Mouse (Mus musculus): ENCODE measurements around the gene Rfx4. TPM values are rescaled to one million over a fixed set of nuclear protein-coding genes. Genes with fewer than 3 reads are reported as not detected.

Rfx4 gene
- polyA plus RNA-seq, 1 experiment = not detected

DNA sequence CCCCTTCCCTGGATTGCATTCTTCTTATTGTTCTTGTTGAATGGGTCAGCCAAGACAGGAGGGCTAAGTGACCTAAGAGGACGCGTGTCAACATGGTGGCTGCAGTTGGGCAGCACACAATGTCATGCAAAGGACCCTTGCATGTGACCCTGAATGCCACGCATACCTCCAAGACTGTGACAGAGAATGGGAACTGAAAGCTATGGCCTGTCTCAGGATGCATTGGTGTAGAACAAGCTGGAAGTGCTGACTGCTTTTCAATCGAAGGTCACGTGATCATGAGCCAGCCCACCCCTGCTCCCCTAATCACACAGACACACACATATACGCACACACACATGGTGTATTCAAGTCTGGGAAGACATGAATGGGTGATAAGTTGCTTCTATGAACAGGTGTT lies 107.6 kb downstream of the Rfx4 start:
- Histone ChIP-seq H3K4me3 (replicated peaks) (no peak overlapping the region), H3K36me3 (ENCODE audit: control insufficient read depth) (no peaks in the 10 kb centered on the region), H3K9me3 (ENCODE audit: control insufficient read depth, low read length) (no peaks in the 10 kb centered on the region), H3K4me1 (ENCODE audit: control insufficient read depth) (no peaks in the 10 kb centered on the region), H3K27me3 (ENCODE audit: control insufficient read depth) (no peaks in the 10 kb centered on the region)
- TF ChIP-seq TAL1 (IDR thresholded peaks at IDR 0.05; ENCODE audit: low read length) (no peak), GATA1 (IDR thresholded peaks at IDR 0.05; ENCODE audit: low read length) (no peak)

DNA sequence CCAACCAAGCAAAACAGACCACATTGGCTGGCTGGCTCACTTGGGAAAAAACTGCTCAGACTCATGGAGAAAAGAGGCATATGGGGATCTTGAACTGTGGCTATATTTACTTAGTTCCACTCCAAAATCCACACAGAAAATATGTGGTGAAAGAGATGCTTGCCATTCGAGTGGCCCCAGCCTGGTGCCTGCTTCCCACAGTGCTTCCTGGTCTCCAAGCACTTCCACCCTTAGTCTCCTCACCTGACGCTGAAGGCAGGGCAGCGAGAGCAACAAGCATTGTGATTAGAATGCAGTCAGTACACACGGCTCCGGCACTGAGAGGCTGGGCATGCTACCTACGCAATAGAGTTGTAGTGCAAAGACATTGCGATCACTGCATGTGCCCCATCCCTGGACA lies 111.7 kb downstream of the Rfx4 start:
- Histone ChIP-seq H3K9me3 (ENCODE audit: control insufficient read depth, low read length) (no peaks in the 10 kb centered on the region), H3K27me3 (ENCODE audit: control insufficient read depth) (no peaks in the 10 kb centered on the region), H3K4me3 (replicated peaks) (no peak overlapping the region), H3K4me1 (ENCODE audit: control insufficient read depth) (no peaks in the 10 kb centered on the region), H3K36me3 (ENCODE audit: control insufficient read depth) (no peaks in the 10 kb centered on the region)
- TF ChIP-seq TAL1 (IDR thresholded peaks at IDR 0.05; ENCODE audit: low read length) (no peak), GATA1 (IDR thresholded peaks at IDR 0.05; ENCODE audit: low read length) (no peak)

DNA sequence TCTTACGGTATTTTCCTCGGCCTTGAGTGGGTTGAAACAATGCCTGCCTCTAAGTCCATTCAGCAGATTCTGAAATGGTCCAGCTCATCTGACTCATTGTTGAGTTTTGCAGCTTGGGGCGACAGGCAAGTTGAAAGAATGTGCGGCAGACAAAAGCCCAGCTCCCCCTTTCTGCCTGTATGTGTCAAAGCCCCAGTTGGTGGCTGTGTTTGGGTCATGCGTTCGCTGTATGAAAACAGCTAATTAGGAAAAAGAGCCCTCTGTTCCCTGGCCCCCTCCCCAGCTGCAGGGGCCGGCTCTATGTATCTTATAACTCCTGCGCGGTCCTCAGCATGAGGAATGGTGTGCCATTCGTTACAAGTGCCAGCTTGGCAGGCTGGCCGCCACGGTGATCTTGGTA lies 115.4 kb downstream of the Rfx4 start:
- Histone ChIP-seq H3K9me3 (ENCODE audit: control insufficient read depth, low read length) (no peaks in the 10 kb centered on the region), H3K27me3 (ENCODE audit: control insufficient read depth) (no peaks in the 10 kb centered on the region), H3K4me3 (replicated peaks) (no peak overlapping the region), H3K36me3 (ENCODE audit: control insufficient read depth) (no peaks in the 10 kb centered on the region), H3K4me1 (ENCODE audit: control insufficient read depth) (no peaks in the 10 kb centered on the region)
- TF ChIP-seq TAL1 (IDR thresholded peaks at IDR 0.05; ENCODE audit: low read length) (no peak), GATA1 (IDR thresholded peaks at IDR 0.05; ENCODE audit: low read length) (0 out of 2 replicates have a peak, but pooled peaks have one; percentile 3)

DNA sequence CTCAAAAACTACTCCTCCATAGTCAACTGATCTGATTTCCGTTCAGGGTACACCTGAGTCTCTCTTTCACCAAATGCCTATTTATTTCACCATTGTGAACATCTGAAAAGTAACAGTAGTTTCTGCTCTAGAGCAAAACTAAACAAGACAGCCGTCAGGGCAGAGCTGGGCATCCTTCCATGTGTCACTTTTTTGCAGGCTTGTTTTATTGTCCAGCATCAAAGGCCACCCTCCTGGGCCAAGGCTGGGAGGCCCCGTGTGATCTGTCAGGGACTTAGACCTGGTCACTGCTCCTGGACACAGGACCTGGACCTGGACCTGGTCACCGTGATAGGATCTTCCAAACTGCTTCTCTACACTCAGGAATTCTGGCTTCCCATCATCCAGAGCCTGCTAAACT lies 116.1 kb downstream of the Rfx4 start:
- no peak for TF ChIP-seq TAL1 (IDR thresholded peaks at IDR 0.05; ENCODE audit: low read length)
- no peak for TF ChIP-seq GATA1 (IDR thresholded peaks at IDR 0.05; ENCODE audit: low read length)
- H3K4me1 ChIP-seq (ENCODE audit: control insufficient read depth) = no peaks in the 10 kb centered on the region
- H3K9me3 ChIP-seq (ENCODE audit: control insufficient read depth, low read length) = no peaks in the 10 kb centered on the region
- no peaks in the 10 kb centered on the region for H3K36me3 ChIP-seq (ENCODE audit: control insufficient read depth)
- no peak overlapping the region for H3K4me3 ChIP-seq (replicated peaks)
- no peaks in the 10 kb centered on the region for H3K27me3 ChIP-seq (ENCODE audit: control insufficient read depth)

DNA sequence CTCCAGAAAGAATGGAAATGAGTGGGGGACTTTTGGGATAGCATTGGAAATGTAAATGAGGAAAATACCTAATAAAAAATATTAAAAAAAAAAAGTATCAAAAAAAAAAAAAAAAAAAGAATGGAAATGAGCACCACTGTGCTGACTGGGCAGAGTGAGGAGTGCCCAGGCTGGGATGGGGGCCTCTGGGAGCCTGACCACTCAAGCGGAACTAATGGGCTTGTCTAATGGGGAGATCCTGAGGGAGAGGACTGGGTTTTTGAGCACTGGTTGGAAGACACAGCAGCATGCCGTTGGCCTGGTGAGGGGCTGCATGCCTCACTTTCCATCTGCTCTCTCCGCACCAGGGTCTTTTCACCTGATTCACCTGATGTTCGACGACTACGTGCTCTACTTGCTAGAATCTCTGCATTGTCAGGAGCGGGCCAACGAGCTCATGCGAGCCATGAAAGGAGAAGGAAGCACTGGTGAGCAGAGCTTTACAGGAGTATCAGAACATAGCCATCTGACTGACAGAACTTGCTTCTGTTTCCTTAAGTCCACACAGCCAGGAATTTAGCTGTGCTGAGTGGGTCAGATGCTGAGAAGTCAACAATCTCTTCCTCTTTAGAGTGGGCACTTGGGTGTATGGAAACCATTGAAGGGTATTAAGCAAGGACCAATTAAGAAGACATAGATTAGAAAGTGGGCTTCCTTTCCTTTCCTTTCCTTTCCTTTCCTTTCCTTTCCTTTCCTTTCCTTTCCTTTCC lies 124.1 kb downstream of the Rfx4 start:
- TF ChIP-seq TAL1 (IDR thresholded peaks at IDR 0.05; ENCODE audit: low read length) (no peak), GATA1 (IDR thresholded peaks at IDR 0.05; ENCODE audit: low read length) (no peak)
- no peak overlapping the region for H3K4me3 ChIP-seq (replicated peaks)
- no peaks in the 10 kb centered on the region for H3K4me1 ChIP-seq (ENCODE audit: control insufficient read depth)
- H3K27me3 ChIP-seq (ENCODE audit: control insufficient read depth) = no peaks in the 10 kb centered on the region
- H3K9me3 ChIP-seq (ENCODE audit: control insufficient read depth, low read length) = no peaks in the 10 kb centered on the region
- H3K36me3 ChIP-seq (ENCODE audit: control insufficient read depth) = no peaks in the 10 kb centered on the region

DNA sequence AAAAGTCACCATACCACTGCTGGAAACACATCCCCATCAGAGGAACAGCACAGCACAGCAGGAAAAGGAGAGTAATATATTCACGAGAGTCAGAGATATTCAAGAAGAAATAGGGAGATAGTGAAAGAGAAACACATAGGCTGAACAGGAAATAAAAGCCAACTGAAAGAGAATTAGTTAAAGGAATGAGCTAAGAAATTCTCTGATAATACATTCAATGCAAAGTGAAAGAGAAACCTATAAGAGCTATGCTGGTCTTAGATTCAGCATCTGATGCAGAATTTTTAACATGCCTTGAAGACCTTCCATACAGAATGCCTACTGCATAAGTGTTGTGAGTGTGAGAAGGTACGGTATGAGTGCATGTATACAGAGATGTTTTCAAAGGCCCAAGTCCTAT lies 126.7 kb downstream of the Rfx4 start:
- TF ChIP-seq TAL1 (IDR thresholded peaks at IDR 0.05; ENCODE audit: low read length) = no peak
- TF ChIP-seq GATA1 (IDR thresholded peaks at IDR 0.05; ENCODE audit: low read length) = no peak
- H3K4me1 ChIP-seq (ENCODE audit: control insufficient read depth) = no peaks in the 10 kb centered on the region
- H3K9me3 ChIP-seq (ENCODE audit: control insufficient read depth, low read length) = no peaks in the 10 kb centered on the region
- H3K4me3 ChIP-seq (replicated peaks) = no peak overlapping the region
- no peaks in the 10 kb centered on the region for H3K36me3 ChIP-seq (ENCODE audit: control insufficient read depth)
- H3K27me3 ChIP-seq (ENCODE audit: control insufficient read depth) = no peaks in the 10 kb centered on the region

DNA sequence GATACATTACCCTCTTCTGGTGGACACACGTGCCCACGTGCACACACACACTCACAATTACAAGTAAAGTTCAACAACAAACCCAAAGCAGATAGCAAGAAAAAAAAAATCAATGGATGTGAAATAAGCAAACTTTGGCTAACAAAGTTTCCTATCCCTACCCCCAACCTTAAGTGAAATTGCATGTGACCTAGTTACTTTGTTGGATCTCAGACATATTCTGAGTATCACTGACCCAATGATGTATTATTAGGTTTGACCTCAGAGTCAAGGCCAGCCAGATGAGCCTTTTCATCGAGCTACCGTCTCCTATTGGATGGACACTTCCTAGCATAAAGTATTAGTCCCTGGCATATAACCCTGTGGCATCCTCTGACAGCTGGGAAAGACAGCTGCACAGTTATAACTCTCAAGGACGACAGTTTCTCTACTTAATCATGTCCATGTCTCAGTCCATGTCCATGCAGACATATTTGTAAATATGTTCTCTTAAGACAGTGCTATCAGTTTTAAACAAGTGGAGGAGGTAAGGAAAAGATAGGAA lies 129.6 kb downstream of the Rfx4 start:
- no peaks in the 10 kb centered on the region for H3K4me1 ChIP-seq (ENCODE audit: control insufficient read depth)
- H3K9me3 ChIP-seq (ENCODE audit: control insufficient read depth, low read length) = no peaks in the 10 kb centered on the region
- no peaks in the 10 kb centered on the region for H3K36me3 ChIP-seq (ENCODE audit: control insufficient read depth)
- TF ChIP-seq TAL1 (IDR thresholded peaks at IDR 0.05; ENCODE audit: low read length) (no peak), GATA1 (IDR thresholded peaks at IDR 0.05; ENCODE audit: low read length) (no peak)
- no peak overlapping the region for H3K4me3 ChIP-seq (replicated peaks)
- H3K27me3 ChIP-seq (ENCODE audit: control insufficient read depth) = no peaks in the 10 kb centered on the region

DNA sequence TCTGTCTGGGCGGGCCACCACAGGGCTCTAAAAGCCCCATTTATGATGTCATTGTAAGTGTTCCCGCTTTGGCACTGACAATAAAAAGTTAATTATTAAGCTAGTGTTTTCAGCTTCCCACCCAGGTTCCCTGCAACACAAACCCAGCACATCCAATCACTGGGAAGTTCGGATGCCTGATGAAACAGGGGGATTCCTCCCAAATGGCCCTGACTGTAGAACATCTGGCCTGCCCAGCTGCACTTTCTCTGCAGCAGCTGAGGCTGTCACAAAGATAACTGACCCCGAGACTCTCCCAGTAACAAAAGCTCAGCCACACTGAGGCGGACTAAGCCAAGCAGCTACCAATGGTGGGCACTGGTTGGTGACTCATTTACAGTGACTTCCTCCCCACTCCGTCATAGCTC lies 130.4 kb downstream of the Rfx4 start:
- no peaks in the 10 kb centered on the region for H3K27me3 ChIP-seq (ENCODE audit: control insufficient read depth)
- H3K9me3 ChIP-seq (ENCODE audit: control insufficient read depth, low read length) = no peaks in the 10 kb centered on the region
- H3K36me3 ChIP-seq (ENCODE audit: control insufficient read depth) = no peaks in the 10 kb centered on the region
- TF ChIP-seq TAL1 (IDR thresholded peaks at IDR 0.05; ENCODE audit: low read length) = no peak
- no peak for TF ChIP-seq GATA1 (IDR thresholded peaks at IDR 0.05; ENCODE audit: low read length)
- no peaks in the 10 kb centered on the region for H3K4me1 ChIP-seq (ENCODE audit: control insufficient read depth)
- no peak overlapping the region for H3K4me3 ChIP-seq (replicated peaks)

DNA sequence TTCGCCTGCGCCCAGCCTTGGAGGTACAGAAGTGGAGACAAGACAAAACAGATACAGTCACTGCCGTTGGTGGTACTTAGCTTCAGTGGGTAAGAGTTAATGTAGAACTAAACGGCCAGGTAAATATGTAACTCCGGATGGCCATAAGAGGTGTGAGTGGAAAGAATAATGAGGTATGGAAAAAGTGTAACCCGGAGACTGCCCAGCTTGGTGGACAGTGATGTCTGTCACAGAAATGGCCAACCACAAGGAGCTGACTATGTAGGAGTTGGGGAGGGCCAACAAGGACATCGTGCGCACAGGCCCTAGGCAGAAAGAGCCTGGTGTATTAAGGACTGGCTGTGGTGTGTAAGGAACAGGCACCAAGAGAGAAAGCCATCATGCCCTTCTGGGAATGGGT lies 130.9 kb downstream of the Rfx4 start:
- Histone ChIP-seq H3K27me3 (ENCODE audit: control insufficient read depth) (no peaks in the 10 kb centered on the region), H3K9me3 (ENCODE audit: control insufficient read depth, low read length) (no peaks in the 10 kb centered on the region), H3K36me3 (ENCODE audit: control insufficient read depth) (no peaks in the 10 kb centered on the region), H3K4me3 (replicated peaks) (no peak overlapping the region), H3K4me1 (ENCODE audit: control insufficient read depth) (no peaks in the 10 kb centered on the region)
- TF ChIP-seq TAL1 (IDR thresholded peaks at IDR 0.05; ENCODE audit: low read length) = no peak
- no peak for TF ChIP-seq GATA1 (IDR thresholded peaks at IDR 0.05; ENCODE audit: low read length)
